Mouse (Mus musculus) heart, postnatal 36 days (tissue): ENCODE measurements around the gene Gpr153. TPM values are rescaled to one million over a fixed set of nuclear protein-coding genes. Genes with fewer than 3 reads are reported as not detected.
A peak's percentile ranks its signal among the peaks of the same experiment; 100 is the strongest.

ENCODE experiments used
- DNase-seq, 2 experiments: peaks; one replicate each; pipeline ENCODE4 v3.0.0; 2021 to 2022
- intact Hi-C: fragments of 180-260 bp; cut with DNase I; formaldehyde crosslinking; loops from one replicate; pipeline ENCODE4 v1.15.1; 2025
- total RNA-seq, 2 experiments: library from RNA; stranded (reverse); gene quantifications; 2 replicates each; pipeline ENCODE4 v1.2.3; 2021

Gpr153 gene
- total RNA-seq, 2 experiments from 2014 or later, result 10.7 to 14.0 TPM

DNA sequence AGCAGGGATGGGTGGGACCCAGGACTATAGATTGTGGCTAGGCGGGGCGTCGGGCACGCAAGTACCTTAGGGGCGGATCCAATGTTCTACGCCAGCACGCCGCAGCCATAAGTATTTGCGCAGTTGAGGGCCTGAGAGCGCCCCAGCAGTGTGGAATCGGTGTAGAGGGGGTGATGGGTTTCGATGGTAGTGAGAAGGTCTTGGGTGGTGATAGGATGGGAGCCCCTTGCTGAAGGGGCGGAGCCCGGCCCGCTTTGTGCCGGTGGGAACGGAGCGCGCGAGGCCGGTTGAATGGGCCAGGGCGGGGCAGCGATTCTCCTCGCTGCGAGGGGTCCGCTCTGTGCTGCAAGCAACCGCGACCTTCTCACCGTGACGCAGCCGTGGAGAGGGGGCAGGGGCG lies 12.2 kb downstream of the Gpr153 start:
- DNase-seq, result no peak
- intact Hi-C loops, result no loop called here

- intact Hi-C loops, result no loop called here
- peak; percentile 70 to 74 for DNase-seq
Observed at GRCm38 (mm10) chr4:152286887-152287286, 12.9 kb downstream of the Gpr153 start.

DNA sequence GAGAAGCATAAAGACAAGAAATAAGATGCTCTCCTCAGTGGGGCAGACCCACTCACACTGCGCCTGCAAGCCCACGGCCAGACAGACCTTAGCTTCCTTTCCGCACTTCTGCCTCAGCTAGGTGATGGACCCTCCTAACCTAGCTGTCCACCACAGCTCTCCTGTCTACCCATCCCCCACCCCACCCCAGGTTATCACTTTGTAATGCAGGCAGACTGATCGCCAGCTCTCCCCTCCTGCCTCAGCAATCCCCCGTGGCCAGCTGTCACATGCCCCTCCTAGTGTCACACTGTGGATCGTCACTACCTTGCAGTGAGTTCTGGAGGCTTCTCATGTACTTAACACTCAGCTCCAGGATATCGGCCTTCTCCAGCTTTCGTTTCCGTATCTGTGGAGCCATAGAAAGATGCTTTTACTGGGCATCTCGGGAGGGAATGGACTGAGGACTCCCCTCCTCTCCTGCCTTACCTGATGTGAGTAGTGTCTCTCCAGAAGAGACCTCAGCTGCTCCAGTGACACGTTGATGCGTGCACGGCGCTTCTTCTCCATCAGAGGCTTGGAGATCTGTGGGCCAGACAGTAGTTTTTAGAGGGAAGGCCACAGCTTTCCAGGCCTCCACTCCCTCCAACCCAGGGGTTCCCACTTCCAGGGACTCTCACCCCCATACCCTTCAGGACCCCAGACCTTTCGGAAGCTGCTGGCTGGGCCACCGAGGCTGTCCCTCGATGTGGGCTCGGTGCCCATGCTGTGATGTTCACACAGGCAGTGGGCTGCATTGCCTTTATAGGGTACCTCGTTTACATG lies 13.5 kb downstream of the Gpr153 start:
- intact Hi-C loops, result no loop called here
- no peak for DNase-seq

GRCm38 (mm10) chr4:152288398-152288945 lies 14.4 kb downstream of the Gpr153 start:
- no peak for DNase-seq
- intact Hi-C loops, result no loop called here

GRCm38 (mm10) chr4:152290385-152290784 lies 16.4 kb downstream of the Gpr153 start:
- intact Hi-C loops, result no loop called here
- no peak for DNase-seq

DNA sequence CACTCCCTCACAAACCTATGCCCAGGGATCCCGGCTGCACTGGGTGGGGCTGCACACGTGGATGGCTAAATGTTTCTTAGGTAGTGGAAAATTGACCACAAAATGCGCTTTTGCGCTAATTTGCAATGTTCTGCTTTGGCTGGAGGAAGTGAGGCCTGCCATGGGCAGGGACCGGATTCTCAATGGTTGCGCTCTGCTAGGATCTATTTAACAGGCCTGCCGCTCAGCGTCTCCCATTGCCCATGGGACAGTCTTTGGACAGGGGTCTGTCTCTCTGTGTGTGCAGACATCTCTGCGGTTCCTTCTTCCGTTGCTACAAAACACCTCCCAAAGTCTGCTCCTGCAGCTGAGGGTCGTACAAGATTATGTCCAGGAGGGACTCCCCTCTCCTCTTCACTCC lies 17.0 kb downstream of the Gpr153 start:
- intact Hi-C loops, result no loop called here
- no peak for DNase-seq

GRCm38 (mm10) chr4:152291562-152291961 lies 17.5 kb downstream of the Gpr153 start, which contains the start of gene Hes3:
Gene Hes3, minus strand, starts transcription at chr4:152291662.
- intact Hi-C loops, result no loop called here
- no peak for DNase-seq

DNA sequence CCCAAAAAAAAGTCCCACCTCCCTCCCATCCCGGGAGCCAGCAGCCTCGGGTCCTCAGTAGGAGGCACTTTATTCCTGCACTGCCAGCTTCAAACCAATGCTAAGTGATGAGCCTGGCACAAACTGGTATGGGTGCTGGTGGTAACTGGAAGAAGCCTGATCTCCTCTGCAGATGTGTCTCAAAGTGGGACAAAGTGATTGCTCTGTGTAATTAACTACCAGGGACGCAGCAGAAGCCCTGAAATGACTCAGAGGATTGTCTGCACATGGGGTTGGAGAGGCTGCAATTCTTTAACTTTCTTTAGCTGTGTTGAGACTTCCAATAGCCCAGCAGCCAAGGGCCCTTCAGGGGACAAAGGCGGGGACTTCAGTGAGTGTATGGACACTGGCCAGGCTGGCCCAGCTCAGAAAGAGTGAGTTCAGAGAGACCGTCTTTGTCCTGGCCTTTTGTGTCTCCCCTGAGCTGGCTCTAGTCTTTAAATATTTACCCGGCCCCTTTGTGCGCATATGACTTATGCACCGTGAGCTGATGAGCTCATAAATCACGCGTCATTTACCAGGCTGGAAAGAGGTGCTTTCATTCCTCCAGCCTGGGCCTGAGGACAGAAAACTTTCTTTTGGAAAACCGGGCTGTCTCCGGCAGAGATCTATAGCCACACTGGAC lies 18.2 kb downstream of the Gpr153 start:
- intact Hi-C loops, result no loop called here

DNA sequence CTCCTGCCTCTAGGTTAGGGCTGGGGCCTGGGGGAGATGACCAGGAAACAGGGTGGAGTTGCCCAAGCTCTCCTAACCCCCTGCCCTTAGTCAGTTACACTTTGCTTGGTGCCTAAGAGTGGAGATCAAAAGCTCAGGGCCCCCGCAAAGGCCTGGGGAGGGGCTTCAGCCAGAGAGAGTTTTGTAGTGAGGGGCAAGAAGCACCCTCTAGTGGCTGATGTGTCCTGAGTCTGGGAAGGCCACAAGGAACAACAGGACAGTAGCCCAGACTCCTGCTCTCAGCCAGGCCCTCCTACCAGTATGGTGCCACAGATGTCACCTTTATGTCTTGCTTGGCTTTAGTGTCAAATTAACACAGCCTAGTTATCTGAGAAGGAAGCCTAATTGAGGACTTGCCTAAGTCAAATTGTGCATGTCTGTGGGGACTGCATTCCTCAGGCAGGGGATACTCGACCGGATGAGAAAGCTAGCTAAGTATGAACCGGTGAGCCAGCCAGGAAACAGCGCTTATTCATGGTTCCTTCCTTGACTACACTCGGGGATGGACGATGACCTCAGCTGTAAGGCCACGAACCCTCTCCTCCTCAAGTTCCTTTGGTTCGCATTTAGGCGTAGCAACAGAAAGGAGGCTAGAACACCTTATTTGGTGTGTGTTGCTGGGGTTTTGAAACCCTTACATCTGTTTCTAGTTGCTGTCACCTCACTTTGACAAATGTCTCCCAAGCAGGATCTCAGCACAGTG lies 20.3 kb downstream of the Gpr153 start:
- no peak for DNase-seq

More for the DNA sequence above, 18.2 kb downstream of the Gpr153 start:
- DNase-seq, result no peak

GRCm38 (mm10) chr4:152295916-152296315 lies 21.9 kb downstream of the Gpr153 start:
- no peak for DNase-seq
- intact Hi-C loops, result no loop called here

More for the DNA sequence above, 20.3 kb downstream of the Gpr153 start:
- intact Hi-C loops, result no loop called here

DNA sequence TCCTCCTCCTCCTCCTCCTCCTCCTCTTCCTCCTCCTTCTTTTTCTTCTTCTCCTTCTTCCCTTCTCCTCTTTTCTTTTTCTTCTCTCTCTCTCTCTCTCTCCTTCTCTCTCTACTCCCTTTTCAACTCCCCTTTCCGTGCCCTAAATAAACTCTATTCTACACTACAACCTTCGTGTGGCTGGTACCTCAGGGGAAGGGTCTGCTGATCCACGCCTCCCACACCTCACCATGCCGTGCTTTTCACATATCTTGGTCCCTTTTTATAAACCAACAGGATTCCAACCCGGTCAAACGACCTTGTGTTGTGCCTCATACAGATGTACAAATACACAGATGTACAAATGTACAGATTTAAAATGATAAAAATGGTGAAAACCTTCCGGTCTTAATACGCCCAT lies 22.3 kb downstream of the Gpr153 start:
- intact Hi-C loops, result no loop called here
- no peak for DNase-seq

GRCm38 (mm10) chr4:152296874-152297861 lies 23.1 kb downstream of the Gpr153 start, which contains the start of gene Icmt:
Gene Icmt, plus strand, starts transcription at chr4:152297227.
- DNase-seq, result peak; percentile 99 to 100
- intact Hi-C loops, result no loop called here

GRCm38 (mm10) chr4:152298836-152299235 lies 24.8 kb downstream of the Gpr153 start:
- no peak for DNase-seq
- intact Hi-C loops, result loop anchor here (2.0 kb wide), 1 partner anchor 26 kb away; the partner anchor contains the start of gene Rpl22

DNA sequence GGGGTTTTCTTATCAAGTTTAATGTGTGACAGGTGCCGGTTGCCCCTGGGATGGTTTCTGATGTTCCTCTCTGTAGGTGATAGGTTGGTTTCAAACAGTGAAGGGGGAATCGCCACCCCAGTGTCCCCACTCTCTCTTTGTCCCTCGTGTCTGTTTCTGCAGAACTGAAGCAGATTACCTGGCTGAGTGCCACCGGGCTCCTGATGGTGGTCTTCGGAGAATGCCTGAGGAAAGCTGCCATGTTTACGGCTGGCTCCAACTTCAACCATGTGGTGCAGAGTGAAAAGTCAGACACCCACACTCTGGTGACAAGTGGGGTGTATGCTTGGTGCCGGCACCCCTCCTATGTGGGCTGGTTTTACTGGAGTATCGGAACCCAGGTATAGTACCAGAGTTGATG lies 26.3 kb downstream of the Gpr153 start:
- DNase-seq, result no peak
- intact Hi-C loops, result no loop called here

DNA sequence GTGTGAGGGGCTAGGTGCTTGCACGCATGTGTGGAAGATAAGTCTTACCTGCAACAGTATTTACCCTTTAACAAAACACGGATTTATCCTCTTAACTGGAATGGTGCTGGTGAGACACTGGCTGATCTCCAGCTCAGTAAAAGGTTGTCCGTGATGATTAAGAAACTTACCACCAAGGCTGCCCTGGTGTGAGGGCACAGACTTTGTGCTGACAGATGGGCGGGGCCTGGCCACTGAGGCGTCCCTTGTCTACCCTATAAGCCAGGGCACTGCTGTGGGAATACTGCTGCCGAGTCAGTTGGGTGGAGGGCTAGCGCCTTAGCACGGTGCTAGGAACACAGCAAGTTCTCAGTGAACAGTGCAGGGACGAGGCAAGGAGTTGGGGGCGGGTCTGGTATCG lies 28.0 kb downstream of the Gpr153 start:
- intact Hi-C loops, result no loop called here
- DNase-seq, result no peak

- intact Hi-C loops, result no loop called here
- no peak for DNase-seq
Observed at GRCm38 (mm10) chr4:152303172-152303571, 29.1 kb downstream of the Gpr153 start.

GRCm38 (mm10) chr4:152304685-152305084 lies 30.7 kb downstream of the Gpr153 start:
- intact Hi-C loops, result no loop called here
- DNase-seq, result no peak

GRCm38 (mm10) chr4:152305991-152306390 lies 32.0 kb downstream of the Gpr153 start:
- intact Hi-C loops, result no loop called here
- no peak for DNase-seq

- intact Hi-C loops, result no loop called here
- DNase-seq, result no peak
Observed at GRCm38 (mm10) chr4:152307542-152307941, 33.5 kb downstream of the Gpr153 start.

DNA sequence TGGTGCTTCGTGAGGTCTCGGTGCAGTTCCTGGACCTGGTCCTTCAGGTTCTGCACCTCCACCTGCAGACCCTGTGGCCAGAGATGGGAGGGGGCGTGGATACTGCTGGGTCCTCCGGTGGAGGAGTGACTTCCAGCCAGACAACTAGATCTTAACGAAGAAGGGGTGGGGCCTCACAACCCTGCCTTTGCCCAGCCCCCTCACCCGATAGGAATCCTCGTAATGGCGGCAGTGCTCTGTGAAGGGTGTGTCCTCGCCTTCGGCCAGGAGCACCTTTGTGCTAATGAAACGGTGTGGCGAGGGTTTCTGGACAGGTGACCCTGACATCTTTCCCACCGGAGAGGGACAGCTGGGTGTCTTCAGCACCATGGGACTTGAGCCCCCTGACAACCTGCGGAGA lies 38.2 kb downstream of the Gpr153 start:
- intact Hi-C loops, result no loop called here
- DNase-seq, result no peak
